Mouse (Mus musculus) midbrain, embryonic 12.5 days (tissue): ENCODE results near the gene Alpk1. TPM values are rescaled to one million over a fixed set of nuclear protein-coding genes. Genes with fewer than 3 reads are reported as not detected.
A peak's percentile ranks its signal among the peaks of the same experiment; 100 is the strongest.

ENCODE experiments used
- ATAC-seq: fragments of 200-750 bp; cut with Nextera tagmentation; 2 replicates; pipeline ENCODE4 v1.8.0; 2017; ENCODE audit warnings: low read depth, moderate TSS enrichment, moderate library complexity; ENCODE audit not compliant: low FRiP score
- H3K27ac ChIP-seq: fragments of 300-500 bp; sonication (generic); replicated peaks from 2 replicates; pipeline ENCODE4 v1.5.1; 2016; ENCODE audit warnings: mild to moderate bottlenecking
- H3K27me3 ChIP-seq: fragments of 300-500 bp; sonication (generic); 2 replicates; pipeline ENCODE4 v1.6.1; 2016; ENCODE audit warnings: mild to moderate bottlenecking
- H3K36me3 ChIP-seq: fragments of 300-500 bp; sonication (generic); 2 replicates; pipeline ENCODE4 v1.6.1; 2016
- H3K4me1 ChIP-seq: fragments of 300-500 bp; sonication (generic); 2 replicates; pipeline ENCODE4 v1.6.1; 2016
- H3K4me2 ChIP-seq: fragments of 300-500 bp; sonication (generic); replicated peaks from 2 replicates; pipeline ENCODE4 v1.6.1; 2016; ENCODE audit warnings: mild to moderate bottlenecking, moderate library complexity
- H3K4me3 ChIP-seq: fragments of 300-500 bp; sonication (generic); 2 replicates; pipeline ENCODE4 v1.5.1; 2016; ENCODE audit warnings: mild to moderate bottlenecking
- H3K9ac ChIP-seq: fragments of 300-500 bp; sonication (generic); replicated peaks from 2 replicates; pipeline ENCODE4 v1.6.1; 2016; ENCODE audit warnings: mild to moderate bottlenecking, moderate library complexity
- H3K9me3 ChIP-seq: fragments of 300-500 bp; sonication (generic); 2 replicates; pipeline ENCODE4 v1.6.1; 2016; ENCODE audit warnings: mild to moderate bottlenecking
- WGBS: fragments of 180-500 bp; shearing (Covaris S2); methylation state at CpG from one replicate; pipeline ENCODE4 v1.1.7; 2016; 5-methylcytosine and 5-hydroxymethylcytosine counted together
- polyA plus RNA-seq: library from polyadenylated mRNA; unstranded; fragments of >200 nt; fragmentation: Nextera tagmentation; extraction: Ambion mirVana; gene quantifications from 2 replicates; pipeline ENCODE4 v1.2.1, GENCODE M21; 2016

Alpk1 gene
- polyA plus RNA-seq, 1 experiment from 2014 or later, result 1.0 TPM

DNA sequence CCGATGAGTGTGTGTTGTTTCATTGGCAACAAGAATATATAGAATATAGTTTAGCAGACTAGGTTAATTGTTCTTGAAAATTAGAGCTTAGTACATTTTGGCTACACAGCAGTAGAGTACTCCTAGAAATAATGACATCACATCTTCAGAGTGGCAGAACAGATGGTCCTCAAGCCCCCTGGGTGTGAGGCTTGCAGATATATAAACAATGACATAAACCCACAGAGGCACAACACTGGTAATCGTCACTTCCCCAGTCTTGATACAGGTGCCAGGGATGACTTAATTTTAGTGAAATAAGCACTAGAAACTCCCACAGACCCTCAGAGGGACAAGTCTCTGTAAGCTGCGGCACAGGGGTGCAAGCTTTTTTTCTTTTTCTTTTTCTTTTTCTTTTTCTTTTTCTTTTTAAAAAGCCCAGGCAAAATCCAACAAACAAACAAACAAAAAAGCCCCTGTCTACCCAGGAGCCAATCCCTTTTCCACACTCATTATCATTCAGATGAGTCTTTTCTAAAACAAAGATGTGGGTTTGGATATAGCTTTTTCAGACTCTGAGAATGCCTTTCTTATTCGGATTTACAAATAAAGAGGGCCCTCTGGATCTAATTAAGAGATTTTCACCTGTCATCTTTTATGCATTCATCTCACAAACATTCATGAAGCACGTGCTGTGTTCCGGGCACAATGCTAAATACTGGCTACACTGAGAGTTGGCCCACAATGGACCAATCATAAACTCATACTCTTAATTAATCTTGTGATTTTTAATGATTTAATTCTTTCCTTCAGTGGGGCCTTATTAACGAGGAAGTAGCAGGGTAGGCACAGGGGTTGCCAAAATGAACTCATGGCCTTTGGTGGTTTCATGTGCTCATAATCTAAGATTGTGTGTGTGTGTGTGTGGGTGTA, 128.3 kb downstream of the Alpk1 start:
- Histone ChIP-seq H3K4me1 (peaks cover 12% of the 10 kb centered on the region), H3K9ac (no peak overlapping the region), H3K36me3 (no peaks in the 10 kb centered on the region), H3K4me2 (no peak overlapping the region), H3K4me3 (no peak overlapping the region), H3K27me3 (peaks cover 83% of the 10 kb centered on the region), H3K9me3 (no peaks in the 10 kb centered on the region), H3K27ac (0 out of 2 replicates have a peak overlapping the region, but pooled peaks have one; percentile 30)
- ATAC-seq, result peak; percentile 60; the same call in 1 of the 2 replicates
- 32% methylated on average over 7 of the region's 7 CpGs for WGBS

DNA sequence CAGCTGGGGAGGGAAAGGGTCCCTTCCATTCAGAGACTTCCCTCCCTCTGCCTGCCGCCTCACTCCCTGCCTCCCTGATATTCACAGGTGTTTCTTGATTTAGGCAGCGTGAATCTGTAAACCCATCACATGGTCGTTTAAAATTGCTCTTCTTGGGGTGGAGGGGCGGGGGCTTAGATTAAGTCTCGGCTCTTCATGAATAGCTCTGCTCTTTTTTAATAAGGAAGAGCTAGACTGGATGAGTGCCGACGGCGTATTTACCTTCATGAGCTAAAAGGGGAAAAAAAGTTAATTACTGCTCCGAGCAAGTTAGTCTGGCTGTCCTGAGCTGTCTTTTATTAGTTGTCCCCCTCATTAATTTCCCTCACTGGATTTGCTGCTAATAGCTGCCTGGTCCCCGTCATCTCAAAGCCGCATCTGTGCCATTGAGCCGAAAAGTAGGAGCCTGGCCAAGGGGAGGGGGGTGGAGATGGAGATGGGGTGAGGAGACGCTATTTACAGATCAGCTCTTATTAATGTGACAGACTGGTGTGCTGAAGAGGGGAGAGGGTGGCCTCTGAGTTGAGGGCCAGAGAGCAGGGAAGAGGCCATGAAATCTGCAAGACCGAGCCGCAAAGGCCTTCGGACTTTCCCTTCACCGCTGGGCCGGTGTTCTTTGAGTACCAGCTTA, 134.0 kb downstream of the Alpk1 start:
- Histone ChIP-seq H3K36me3 (no peaks in the 10 kb centered on the region), H3K4me2 (0 out of 2 replicates have a peak overlapping the region, but pooled peaks have one; percentile 17), H3K4me3 (no peak overlapping the region), H3K27ac (peak overlapping the region; percentile 35), H3K27me3 (peaks cover 90% of the 10 kb centered on the region), H3K9ac (no peak overlapping the region), H3K9me3 (no peaks in the 10 kb centered on the region), H3K4me1 (peaks cover 33% of the 10 kb centered on the region)
- WGBS, result 34% methylated on average over 18 of the region's 18 CpGs
- peak; percentile 81 for ATAC-seq

DNA sequence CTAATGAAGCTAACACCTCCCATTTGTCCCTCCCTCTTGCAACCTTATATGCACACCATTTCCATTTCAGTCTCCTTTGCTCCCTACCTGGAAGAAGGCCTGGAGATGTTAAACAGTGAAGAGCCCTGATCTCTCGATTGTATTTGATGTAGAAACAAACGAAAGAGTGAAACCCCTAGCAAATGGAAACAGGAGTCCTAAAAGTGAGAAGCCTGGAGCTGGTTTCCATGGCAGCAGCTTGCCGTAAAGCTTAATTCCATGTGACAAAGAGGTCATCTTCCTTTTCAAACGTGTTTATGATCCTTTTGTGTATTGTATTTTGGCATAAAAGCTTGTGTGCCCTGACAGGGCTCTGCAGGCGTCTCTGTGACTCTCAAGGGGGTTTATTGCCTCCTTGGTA, 138.1 kb downstream of the Alpk1 start:
- no peak for ATAC-seq
- H3K4me2 ChIP-seq, result peak overlapping the region; percentile 21
- H3K4me1 ChIP-seq, result peaks cover 57% of the 10 kb centered on the region
- H3K36me3 ChIP-seq, result no peaks in the 10 kb centered on the region
- H3K9me3 ChIP-seq, result no peaks in the 10 kb centered on the region
- 3% methylated on average over 5 of the region's 5 CpGs for WGBS
- no peak overlapping the region for H3K9ac ChIP-seq
- peak overlapping the region; percentile 39; the same call in 1 of the 2 replicates for H3K27ac ChIP-seq
- no peak overlapping the region for H3K4me3 ChIP-seq
- peaks cover 95% of the 10 kb centered on the region for H3K27me3 ChIP-seq

DNA sequence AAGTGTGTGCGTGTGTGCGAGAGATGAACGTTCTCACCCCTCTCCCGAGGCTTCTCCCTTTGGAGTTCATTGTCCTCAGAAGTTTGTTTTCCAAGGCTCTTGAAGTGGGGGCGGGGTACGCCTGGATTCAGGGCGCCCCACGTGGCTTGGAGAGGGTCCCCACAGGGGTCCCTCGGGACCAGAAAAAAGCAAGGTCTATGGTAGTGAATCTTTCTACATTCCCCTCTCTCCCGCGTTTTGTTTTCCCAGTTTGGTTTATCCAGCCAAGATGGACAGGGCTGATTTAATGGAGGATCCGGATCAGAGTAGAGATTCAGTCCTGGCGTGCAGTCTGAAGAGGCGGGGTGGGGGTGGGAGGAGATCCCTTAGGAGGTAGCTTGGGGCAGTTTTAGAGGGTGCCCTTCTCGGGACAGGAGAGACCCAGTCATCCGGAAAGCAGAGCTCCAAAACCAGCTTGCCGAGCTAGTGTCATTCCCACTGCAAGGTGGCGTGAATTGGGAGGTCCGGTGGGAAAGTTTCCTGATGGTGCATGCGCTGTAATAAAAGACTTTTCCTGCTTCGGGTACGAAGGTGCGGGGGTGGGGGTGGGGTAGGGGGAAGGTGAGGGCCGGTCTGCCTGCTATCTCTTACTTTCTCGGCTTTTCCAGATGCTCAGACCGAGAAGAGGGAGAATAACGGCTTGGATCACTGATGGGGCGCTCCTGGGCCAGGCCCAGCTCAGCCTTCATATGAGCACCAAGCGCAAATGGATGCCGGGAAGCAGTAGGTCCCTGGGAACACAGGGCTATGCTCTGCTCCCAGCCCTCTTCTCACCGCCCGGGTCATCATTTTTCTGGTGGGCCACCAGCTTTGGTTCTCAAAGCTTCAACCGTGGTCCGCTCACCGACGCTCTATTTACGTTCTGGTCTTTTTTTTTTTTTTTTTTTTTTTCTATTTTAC, 139.3 kb downstream of the Alpk1 start:
- 2% methylated on average over 37 of the region's 37 CpGs for WGBS
- peak overlapping the region; percentile 24; the same call in 1 of the 2 replicates for H3K9ac ChIP-seq
- H3K27ac ChIP-seq, result peak overlapping the region; percentile 73
- H3K27me3 ChIP-seq, result peaks cover 93% of the 10 kb centered on the region
- peak overlapping the region; percentile 41 for H3K4me2 ChIP-seq
- H3K36me3 ChIP-seq, result no peaks in the 10 kb centered on the region
- peak; percentile 34 for ATAC-seq
- 0 out of 2 replicates have a peak overlapping the region, but pooled peaks have one; percentile 10 for H3K4me3 ChIP-seq
- peaks cover 50% of the 10 kb centered on the region for H3K4me1 ChIP-seq
- H3K9me3 ChIP-seq, result no peaks in the 10 kb centered on the region

DNA sequence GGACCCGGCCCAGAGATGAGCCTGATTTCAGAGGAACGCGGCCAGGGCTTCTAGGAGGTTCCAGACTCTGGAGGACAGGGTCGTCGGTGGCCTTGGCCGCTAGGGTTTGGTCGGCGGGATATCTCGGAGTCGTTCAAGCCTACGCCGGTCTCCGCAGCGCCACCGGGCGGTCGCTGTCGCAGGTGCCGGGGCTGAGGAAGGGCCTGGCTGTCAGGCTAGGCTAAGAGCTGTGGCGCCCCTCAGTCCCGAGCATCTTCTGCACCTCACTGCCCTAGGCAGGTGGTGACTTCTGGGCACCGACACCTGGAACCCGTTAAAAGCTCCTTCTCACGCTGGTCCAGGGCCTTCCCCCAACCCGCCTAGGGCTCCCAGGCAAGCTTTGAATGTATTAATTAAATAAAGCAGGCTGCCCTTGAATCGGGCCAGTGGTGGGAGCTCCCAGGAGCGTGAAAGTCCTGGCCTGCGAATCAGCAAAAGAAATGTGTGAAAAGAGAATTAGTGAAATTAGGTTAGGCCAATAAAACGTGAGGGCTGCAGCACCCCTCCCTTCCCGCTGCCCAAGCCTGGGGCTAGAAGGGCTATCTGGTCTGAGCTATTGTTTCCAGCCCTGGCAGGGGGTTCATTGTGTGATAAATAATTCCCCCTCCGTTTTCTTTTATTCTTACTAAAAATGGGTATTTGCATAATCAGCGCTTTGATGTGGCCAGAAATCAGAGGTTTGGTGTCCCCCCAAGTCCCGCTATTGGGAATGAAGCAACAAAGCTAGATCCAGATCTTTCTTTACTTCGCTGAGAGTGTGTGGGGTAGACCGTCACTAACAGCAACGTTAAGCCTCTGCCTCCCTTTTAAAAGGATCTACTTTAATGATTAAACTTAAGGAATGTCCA, 140.2 kb downstream of the Alpk1 start:
- no peaks in the 10 kb centered on the region for H3K36me3 ChIP-seq
- peak overlapping the region; percentile 41 for H3K4me2 ChIP-seq
- WGBS, result under 1% methylated on average over 36 of the region's 36 CpGs
- peaks cover 88% of the 10 kb centered on the region for H3K27me3 ChIP-seq
- H3K9me3 ChIP-seq, result no peaks in the 10 kb centered on the region
- ATAC-seq, result peak; percentile 83
- H3K4me3 ChIP-seq, result peak overlapping the region; percentile 15; the same call in 1 of the 2 replicates
- peaks cover 42% of the 10 kb centered on the region for H3K4me1 ChIP-seq
- no peak overlapping the region for H3K9ac ChIP-seq
- peak overlapping the region; percentile 73 for H3K27ac ChIP-seq

DNA sequence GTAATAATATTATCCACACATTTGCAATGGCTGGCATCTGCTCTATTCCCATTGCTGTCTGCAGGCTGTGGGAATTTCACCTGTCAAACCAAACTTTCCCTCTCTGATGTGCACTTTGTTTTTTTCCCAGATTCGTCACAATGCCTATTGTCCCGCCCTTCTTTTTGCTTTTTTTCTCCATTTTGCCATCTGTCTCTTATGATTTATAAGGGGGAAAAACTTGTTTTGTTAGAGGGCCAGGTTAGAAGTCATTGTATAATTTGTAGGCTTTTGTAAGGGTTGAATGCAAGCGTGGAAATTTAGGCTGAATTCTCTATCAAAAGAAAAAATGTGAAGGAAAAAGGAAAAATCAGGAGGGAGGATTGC, 145.4 kb downstream of the Alpk1 start:
- Histone ChIP-seq H3K9me3 (no peaks in the 10 kb centered on the region), H3K4me2 (peak overlapping the region; percentile 70), H3K4me1 (peaks cover 51% of the 10 kb centered on the region), H3K27ac (peak overlapping the region; percentile 92), H3K27me3 (peaks cover 91% of the 10 kb centered on the region), H3K36me3 (no peaks in the 10 kb centered on the region), H3K4me3 (peak overlapping the region; percentile 58), H3K9ac (peak overlapping the region; percentile 77; the same call in 1 of the 2 replicates)
- no peak for ATAC-seq
- 2% methylated on average over 3 of the region's 3 CpGs for WGBS

DNA sequence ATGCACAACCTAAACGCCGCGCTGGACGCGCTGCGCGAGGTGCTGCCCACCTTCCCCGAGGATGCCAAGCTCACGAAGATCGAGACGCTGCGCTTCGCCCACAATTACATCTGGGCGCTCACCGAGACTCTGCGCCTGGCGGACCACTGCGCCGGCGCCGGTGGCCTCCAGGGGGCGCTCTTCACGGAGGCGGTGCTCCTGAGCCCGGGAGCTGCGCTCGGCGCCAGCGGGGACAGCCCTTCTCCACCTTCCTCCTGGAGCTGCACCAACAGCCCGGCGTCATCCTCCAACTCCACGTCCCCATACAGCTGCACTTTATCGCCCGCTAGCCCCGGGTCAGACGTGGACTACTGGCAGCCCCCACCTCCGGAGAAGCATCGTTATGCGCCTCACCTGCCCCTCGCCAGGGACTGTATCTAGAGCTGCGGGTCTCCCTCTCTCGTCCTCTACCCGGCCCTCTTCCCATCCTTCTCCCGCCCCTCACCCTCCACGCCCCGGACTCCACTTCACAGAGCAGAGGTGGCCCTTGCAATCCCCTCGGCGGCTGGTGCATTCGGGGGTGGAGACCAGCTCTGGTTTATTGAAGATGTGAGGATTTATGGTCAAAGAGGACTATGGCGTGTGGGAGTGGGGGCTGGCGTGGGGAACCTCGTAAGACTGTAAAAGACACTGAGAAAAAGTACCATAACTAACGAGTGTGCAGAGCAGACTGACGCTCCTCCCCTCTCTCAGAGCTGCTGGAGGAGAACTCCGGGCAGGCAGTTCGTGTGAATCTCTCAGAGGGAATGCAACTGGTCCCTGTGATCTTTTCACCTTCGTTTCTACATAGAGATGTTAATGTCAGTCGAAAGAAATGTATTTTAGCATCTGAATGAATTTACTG, 146.0 kb downstream of the Alpk1 start:
- Histone ChIP-seq H3K27ac (peak overlapping the region; percentile 92), H3K27me3 (peaks cover 91% of the 10 kb centered on the region), H3K9ac (peak overlapping the region; percentile 77), H3K9me3 (no peaks in the 10 kb centered on the region), H3K4me2 (peak overlapping the region; percentile 70), H3K4me1 (peaks cover 45% of the 10 kb centered on the region), H3K4me3 (peak overlapping the region; percentile 58), H3K36me3 (no peaks in the 10 kb centered on the region)
- WGBS, result under 1% methylated on average over 57 of the region's 58 CpGs
- ATAC-seq, result peak; percentile 52

DNA sequence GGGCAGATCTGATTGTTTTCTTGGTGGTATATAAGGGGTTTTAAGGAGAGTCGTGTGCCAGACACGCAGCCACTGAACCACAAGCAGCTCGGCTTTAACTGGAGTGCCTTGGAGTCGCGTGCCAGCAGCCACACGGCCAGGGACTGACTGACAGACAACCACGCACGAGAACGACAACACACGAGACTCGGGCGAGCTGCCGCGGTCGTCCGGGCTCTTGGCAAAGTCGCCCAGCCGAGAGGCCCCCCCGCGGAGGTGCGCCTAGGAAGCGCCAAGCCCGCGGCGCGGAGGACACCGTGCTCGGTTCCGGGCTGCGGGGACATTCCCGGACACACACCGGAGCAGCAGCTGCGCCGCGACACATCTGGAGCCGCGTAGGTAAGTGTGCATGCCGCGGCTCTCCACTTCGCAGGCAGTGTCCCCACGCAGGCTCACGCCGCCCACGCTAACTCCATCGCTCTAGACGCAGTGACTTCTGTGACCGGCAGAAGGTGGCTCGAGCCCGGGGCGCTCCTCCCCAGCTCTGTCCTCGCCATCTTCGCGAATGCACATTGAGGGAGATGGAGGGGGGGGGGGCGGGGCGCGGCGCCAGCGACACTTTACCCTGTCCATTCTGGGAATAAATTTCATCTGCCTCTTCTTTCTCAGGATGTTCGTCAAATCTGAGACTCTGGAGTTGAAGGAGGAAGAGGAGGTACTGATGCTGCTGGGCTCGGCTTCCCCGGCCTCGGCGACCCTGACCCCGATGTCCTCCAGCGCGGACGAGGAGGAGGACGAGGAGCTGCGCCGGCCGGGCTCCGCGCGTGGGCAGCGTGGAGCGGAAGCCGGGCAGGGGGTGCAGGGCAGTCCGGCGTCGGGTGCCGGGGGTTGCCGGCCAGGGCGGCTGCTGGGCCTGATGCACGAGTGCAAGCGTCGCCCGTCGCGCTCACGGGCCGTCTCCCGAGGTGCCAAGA, 147.0 kb downstream of the Alpk1 start, which contains the start of gene Neurog2:
Gene Neurog2, plus strand, starts transcription at position 56 of the 953 bp plus-strand sequence.
- peak within 1 kb of the TSS; percentile 92 for H3K27ac ChIP-seq
- H3K4me3 ChIP-seq, result peak within 1 kb of the TSS; percentile 58
- H3K27me3 ChIP-seq, result peaks cover 88% of the 10 kb centered on the region
- H3K36me3 ChIP-seq, result no peaks in the 10 kb centered on the region
- peak within 1 kb of the TSS; percentile 77 for H3K9ac ChIP-seq
- H3K4me1 ChIP-seq, result peaks cover 48% of the 10 kb centered on the region
- peak; percentile 61 for ATAC-seq
- H3K4me2 ChIP-seq, result peak within 1 kb of the TSS; percentile 70
- WGBS, result under 1% methylated on average over 92 of the region's 92 CpGs
- H3K9me3 ChIP-seq, result no peaks in the 10 kb centered on the region

DNA sequence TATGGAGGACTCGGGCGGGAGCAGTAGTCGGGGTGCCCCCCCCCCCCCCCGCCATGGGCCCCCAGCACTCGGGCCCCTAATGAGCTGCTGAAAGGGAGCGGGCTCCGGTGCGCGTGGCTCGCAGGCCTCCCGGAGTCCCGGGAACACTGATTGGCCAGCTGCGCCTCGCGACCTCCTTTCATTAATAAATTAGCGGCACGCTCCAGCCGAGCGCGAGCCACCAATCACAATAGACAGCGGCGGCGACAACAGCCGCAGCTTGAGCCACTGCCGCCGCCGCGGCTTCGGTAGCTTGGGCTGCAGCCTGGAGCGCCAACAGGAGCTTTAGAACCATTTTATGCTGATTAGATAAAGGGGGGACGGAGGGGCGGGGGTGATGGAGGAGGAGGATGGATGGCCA, 147.8 kb downstream of the Alpk1 start:
- peak; percentile 83 for ATAC-seq
- H3K9me3 ChIP-seq, result no peaks in the 10 kb centered on the region
- under 1% methylated on average over 27 of the region's 32 CpGs for WGBS
- peaks cover 56% of the 10 kb centered on the region for H3K4me1 ChIP-seq
- H3K4me3 ChIP-seq, result peak overlapping the region; percentile 58
- H3K27me3 ChIP-seq, result peaks cover 88% of the 10 kb centered on the region
- H3K9ac ChIP-seq, result peak overlapping the region; percentile 37; the same call in 1 of the 2 replicates
- H3K27ac ChIP-seq, result peak overlapping the region; percentile 92
- H3K36me3 ChIP-seq, result no peaks in the 10 kb centered on the region
- H3K4me2 ChIP-seq, result peak overlapping the region; percentile 70
